Mouse (Mus musculus) hindbrain, embryonic 14.5 days (tissue): Measurements from ENCODE around the gene Pigv. TPM values are rescaled to one million over a fixed set of nuclear protein-coding genes. Genes with fewer than 3 reads are reported as not detected.

Source experiments
- ATAC-seq: fragments of 200-750 bp; cut with Nextera tagmentation; 2 replicates; pipeline ENCODE4 v1.8.0; 2017; ENCODE audit warnings: moderate number of reproducible peaks, mild to moderate bottlenecking, moderate TSS enrichment, moderate library complexity; ENCODE audit not compliant: low FRiP score
- DNase-seq: peaks from one replicate; pipeline ENCODE4 v3.0.0-alpha.2; 2015; ENCODE audit warnings: low spot score
- H3K27ac ChIP-seq: fragments of 300-500 bp; sonication (generic); 2 replicates; pipeline ENCODE4 v1.5.1; 2014; ENCODE audit warnings: mild to moderate bottlenecking, moderate library complexity
- H3K27me3 ChIP-seq: fragments of 300-500 bp; sonication (generic); 2 replicates; pipeline ENCODE4 v1.6.1; 2014; ENCODE audit warnings: mild to moderate bottlenecking, low read length, mixed read lengths; ENCODE audit not compliant: control insufficient read depth, insufficient read depth
- H3K36me3 ChIP-seq: fragments of 300-500 bp; sonication (generic); replicated peaks from 2 replicates; pipeline ENCODE4 v1.6.1; 2014; ENCODE audit not compliant: control insufficient read depth, insufficient read depth
- H3K4me1 ChIP-seq: fragments of 300-500 bp; sonication (generic); replicated peaks from 2 replicates; pipeline ENCODE4 v1.6.1; 2014; ENCODE audit warnings: antibody characterized with exemption, low read length, mixed read lengths; ENCODE audit not compliant: control insufficient read depth, insufficient read depth
- H3K4me2 ChIP-seq: fragments of 300-500 bp; sonication (generic); replicated peaks from 2 replicates; pipeline ENCODE4 v1.6.1; 2014; ENCODE audit warnings: mild to moderate bottlenecking, moderate library complexity
- H3K4me3 ChIP-seq: fragments of 300-500 bp; sonication (generic); replicated peaks from 2 replicates; pipeline ENCODE4 v1.5.1; 2014; ENCODE audit warnings: mild to moderate bottlenecking, low read length
- H3K9ac ChIP-seq: fragments of 300-500 bp; sonication (generic); 2 replicates; pipeline ENCODE4 v1.6.1; 2014
- H3K9me3 ChIP-seq: fragments of 300-500 bp; sonication (generic); 2 replicates; pipeline ENCODE4 v1.6.1; 2016; ENCODE audit warnings: low read length; ENCODE audit not compliant: control insufficient read depth
- WGBS: fragments of 180-500 bp; shearing (Covaris S2); extraction: QIAGEN DNeasy Blood & Tissue Kit; methylation state at CpG from one replicate; pipeline ENCODE4 v1.1.7; 2014; 5-methylcytosine and 5-hydroxymethylcytosine counted together
- polyA plus RNA-seq: library from polyadenylated mRNA; unstranded; fragments of >200 nt; fragmentation: Nextera tagmentation; extraction: Ambion mirVana; gene quantifications from 2 replicates; pipeline ENCODE4 v1.2.1, GENCODE M21; 2014

Gene Pigv
- polyA plus RNA-seq, 1 experiment from 2014 or later, result 10.1 TPM

DNA sequence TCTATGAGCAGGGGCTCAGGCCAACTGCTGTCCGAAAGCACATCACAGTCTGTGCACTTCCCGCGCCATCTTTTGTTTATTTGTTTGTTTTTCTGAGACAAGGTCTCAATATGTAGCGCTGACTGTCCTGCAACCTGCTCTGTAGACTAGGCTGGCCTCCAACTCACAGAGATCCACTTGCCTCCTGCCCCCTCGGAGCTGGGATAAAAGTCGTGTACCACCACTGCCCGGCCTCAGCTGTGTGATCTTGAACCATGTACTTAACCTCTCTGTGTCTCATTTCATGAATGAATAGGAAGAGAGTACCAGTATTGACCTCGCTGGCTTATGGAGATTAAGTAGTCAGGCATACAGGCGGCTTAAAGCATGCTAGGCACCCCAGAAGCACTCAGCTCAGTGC lies 45.8 kb downstream of the Pigv start:
- Histone ChIP-seq H3K27ac (no peak overlapping the region), H3K4me2 (no peak overlapping the region), H3K9ac (no peak overlapping the region), H3K9me3 (no peaks in the 10 kb centered on the region), H3K4me3 (no peak overlapping the region), H3K4me1 (peaks cover 5% of the 10 kb centered on the region; the same call in 1 of the 2 replicates), H3K36me3 (peaks cover 32% of the 10 kb centered on the region), H3K27me3 (no peaks in the 10 kb centered on the region)
- DNase-seq (no peak), ATAC-seq (no peak)
- WGBS, result 86% methylated on average over 9 of the region's 9 CpGs

GRCm38 (mm10) chr4:133626221-133626620 lies 46.2 kb downstream of the Pigv start:
- Histone ChIP-seq H3K36me3 (peaks cover 32% of the 10 kb centered on the region), H3K4me1 (peaks cover under 1% of the 10 kb centered on the region; the same call in 1 of the 2 replicates), H3K4me3 (no peak overlapping the region), H3K9ac (no peak overlapping the region), H3K27me3 (no peaks in the 10 kb centered on the region), H3K4me2 (no peak overlapping the region), H3K27ac (0 out of 2 replicates have a peak overlapping the region, but pooled peaks have one; percentile 32), H3K9me3 (no peaks in the 10 kb centered on the region)
- WGBS, result 32% methylated on average over 5 of the region's 5 CpGs
- DNase-seq (no peak), ATAC-seq (no peak)

DNA sequence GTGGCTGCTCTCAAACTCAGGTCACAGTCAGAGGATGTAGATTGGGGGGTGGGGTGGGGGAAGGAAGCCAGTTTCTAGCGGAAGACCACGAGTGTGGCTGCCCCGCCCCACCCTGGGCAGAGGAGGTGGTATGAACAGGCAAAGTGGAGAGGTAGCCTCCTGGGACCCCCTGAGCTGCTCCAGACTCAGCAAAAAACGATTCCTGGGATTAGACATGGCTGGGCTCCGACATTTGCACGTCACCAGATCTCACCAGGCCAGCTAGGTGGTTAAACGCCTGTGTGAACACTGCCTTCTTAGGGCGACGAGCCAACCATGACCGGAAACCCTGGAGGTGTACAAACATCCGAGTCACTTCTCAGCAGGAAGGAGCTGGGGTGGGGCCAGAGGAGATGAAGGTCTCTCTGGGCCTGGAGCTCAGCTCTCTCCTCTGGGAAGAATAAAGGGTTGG lies 46.8 kb downstream of the Pigv start:
- no peak for ATAC-seq
- no peaks in the 10 kb centered on the region for H3K27me3 ChIP-seq
- H3K36me3 ChIP-seq, result peaks cover 32% of the 10 kb centered on the region
- H3K9ac ChIP-seq, result no peak overlapping the region
- H3K4me3 ChIP-seq, result no peak overlapping the region
- H3K4me1 ChIP-seq, result no peaks in the 10 kb centered on the region
- H3K27ac ChIP-seq, result no peak overlapping the region; the same call in 1 of the 2 replicates
- 62% methylated on average over 11 of the region's 11 CpGs for WGBS
- no peak for DNase-seq
- no peaks in the 10 kb centered on the region for H3K9me3 ChIP-seq
- H3K4me2 ChIP-seq, result no peak overlapping the region

GRCm38 (mm10) chr4:133624830-133625229 lies 47.6 kb downstream of the Pigv start:
- Histone ChIP-seq H3K4me2 (no peak overlapping the region), H3K27ac (no peak overlapping the region), H3K9me3 (no peaks in the 10 kb centered on the region), H3K4me3 (no peak overlapping the region), H3K9ac (no peak overlapping the region), H3K27me3 (no peaks in the 10 kb centered on the region), H3K36me3 (peaks cover 37% of the 10 kb centered on the region), H3K4me1 (no peaks in the 10 kb centered on the region)
- DNase-seq (no peak), ATAC-seq (no peak)
- WGBS, result 94% methylated on average over 7 of the region's 7 CpGs

- Histone ChIP-seq H3K4me3 (no peak overlapping the region), H3K9ac (no peak overlapping the region), H3K4me2 (no peak overlapping the region), H3K36me3 (peaks cover 40% of the 10 kb centered on the region), H3K27ac (no peak overlapping the region), H3K4me1 (no peaks in the 10 kb centered on the region), H3K27me3 (no peaks in the 10 kb centered on the region), H3K9me3 (no peaks in the 10 kb centered on the region)
- no peak for DNase-seq
- WGBS, result 77% methylated on average over 11 of the region's 11 CpGs
- ATAC-seq, result no peak
These were observed 50.2 kb downstream of the Pigv start for GRCm38 (mm10) chr4:133622161-133622695.

- no peak for ATAC-seq
- Histone ChIP-seq H3K27me3 (no peaks in the 10 kb centered on the region), H3K4me3 (no peak overlapping the region), H3K27ac (no peak overlapping the region), H3K9me3 (no peaks in the 10 kb centered on the region), H3K4me1 (no peaks in the 10 kb centered on the region), H3K36me3 (peaks cover 31% of the 10 kb centered on the region), H3K9ac (no peak overlapping the region), H3K4me2 (no peak overlapping the region)
- 91% methylated on average over 8 of the region's 8 CpGs for WGBS
- DNase-seq, result no peak
These were observed 51.8 kb downstream of the Pigv start for GRCm38 (mm10) chr4:133620668-133621067.

DNA sequence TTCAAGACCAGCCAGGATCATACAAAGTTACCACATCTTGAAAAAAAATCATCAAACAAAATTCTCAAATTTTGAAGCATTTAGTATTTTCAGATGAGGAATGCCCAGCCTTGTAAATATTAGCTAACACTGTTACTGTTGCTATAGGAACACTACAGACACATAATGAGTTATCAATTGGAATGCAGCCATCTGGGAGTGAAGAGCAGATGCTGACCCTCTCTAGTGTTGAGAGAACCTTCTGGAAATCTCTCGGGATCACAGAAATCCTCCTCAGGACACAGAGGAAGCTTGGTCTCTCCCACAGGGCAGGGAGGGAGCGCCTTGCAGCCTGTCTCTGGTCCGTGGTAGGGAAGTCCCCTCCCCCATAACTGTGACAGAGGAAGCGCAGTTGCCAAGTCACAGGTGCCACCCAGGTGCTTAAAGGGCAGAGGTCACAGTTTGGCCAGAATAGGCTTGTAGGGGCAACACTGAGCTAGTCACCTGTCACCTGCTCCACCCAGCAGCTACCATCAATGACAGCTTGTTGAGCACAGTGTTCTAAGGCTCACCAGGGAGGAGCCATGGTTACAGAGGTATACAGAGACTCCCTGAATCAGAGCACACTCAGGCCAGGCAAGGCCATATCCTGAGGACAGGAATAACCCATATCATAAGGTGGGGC lies 52.8 kb downstream of the Pigv start:
- Histone ChIP-seq H3K4me3 (no peak overlapping the region), H3K9me3 (no peaks in the 10 kb centered on the region), H3K4me2 (no peak overlapping the region), H3K36me3 (peaks cover 32% of the 10 kb centered on the region), H3K4me1 (no peaks in the 10 kb centered on the region), H3K9ac (no peak overlapping the region), H3K27ac (no peak overlapping the region), H3K27me3 (no peaks in the 10 kb centered on the region)
- no peak for ATAC-seq
- 73% methylated on average over 4 of the region's 4 CpGs for WGBS
- DNase-seq, result no peak

- no peaks in the 10 kb centered on the region for H3K27me3 ChIP-seq
- no peak overlapping the region for H3K4me3 ChIP-seq
- 90% methylated on average over 11 of the region's 11 CpGs for WGBS
- H3K9me3 ChIP-seq, result no peaks in the 10 kb centered on the region
- H3K27ac ChIP-seq, result no peak overlapping the region
- H3K4me2 ChIP-seq, result no peak overlapping the region
- ATAC-seq (no peak), DNase-seq (no peak)
- H3K36me3 ChIP-seq, result peaks cover 39% of the 10 kb centered on the region
- no peaks in the 10 kb centered on the region for H3K4me1 ChIP-seq
- no peak overlapping the region for H3K9ac ChIP-seq
These were observed 54.5 kb downstream of the Pigv start for GRCm38 (mm10) chr4:133617936-133618335.

DNA sequence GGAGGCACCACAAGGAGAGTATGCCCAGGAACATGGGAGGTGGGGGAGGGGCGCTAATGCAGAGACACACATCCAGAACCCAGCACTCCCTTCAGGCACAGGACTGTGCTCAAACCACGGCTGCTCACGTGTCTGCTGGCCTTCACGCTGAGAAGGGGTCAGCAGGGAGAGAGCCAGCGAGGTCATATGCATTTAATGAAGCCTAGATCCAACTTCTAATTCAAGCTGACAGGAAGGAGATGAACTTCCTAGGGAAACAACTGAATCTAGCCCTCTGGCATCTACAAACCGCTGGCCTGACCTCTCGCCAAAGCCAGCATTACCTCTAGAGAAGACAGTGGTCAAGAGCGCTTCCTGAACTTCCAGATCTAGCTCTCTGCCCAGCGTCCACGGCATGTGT lies 57.0 kb downstream of the Pigv start:
- Histone ChIP-seq H3K36me3 (peaks cover 55% of the 10 kb centered on the region), H3K27ac (no peak overlapping the region), H3K9me3 (no peaks in the 10 kb centered on the region), H3K27me3 (no peaks in the 10 kb centered on the region), H3K9ac (no peak overlapping the region), H3K4me3 (no peak overlapping the region), H3K4me2 (no peak overlapping the region), H3K4me1 (no peaks in the 10 kb centered on the region)
- ATAC-seq (no peak), DNase-seq (no peak)
- WGBS, result 80% methylated on average over 10 of the region's 10 CpGs
